In genomic region chrX:136992191-136992965, GRCm38 (mm10) we compare ENCODE assay signal across 8 mouse cellular contexts. TPM values are rescaled to one million over a fixed set of nuclear protein-coding genes. Genes with fewer than 3 reads are reported as not detected.
A peak's percentile ranks its signal among the peaks of the same experiment; 100 is the strongest.
DNase-seq lines count a peak whose midpoint lies in the region; ATAC-seq and TF ChIP-seq lines count a peak whose summit lies in the region.

No protein-coding gene starts in this region.

- H3K9me3 ChIP-seq in heart, embryonic 11.5 days (replicated peaks; ENCODE audit: control insufficient read depth, low read length): no peaks in the 10 kb centered on the region
- H3K9me3 ChIP-seq in midbrain, postnatal 0 days (ENCODE audit: low read length): no peaks in the 10 kb centered on the region

- no peak for DNase-seq in heart, adult 9 months (ENCODE audit: low spot score in 2 of 2)
- DNase-seq in cerebellum, postnatal 36 days: peak; percentile 28 to 41
- peak; percentile 45 for DNase-seq in midbrain, postnatal 0 days (ENCODE audit: low spot score)
- DNase-seq in left cerebral cortex, adult 9 months (ENCODE audit: low spot score in 2 of 2): no peak
- no peak for DNase-seq in spleen, postnatal 10 days (ENCODE audit: low spot score in 2 of 2)

- TF ChIP-seq CTCF in midbrain, postnatal 0 days (IDR thresholded peaks at IDR 0.05): no peak

- H3K27ac ChIP-seq in heart, embryonic 11.5 days (ENCODE audit: low read depth, low read length): no peak overlapping the region
- peak overlapping the region; percentile 91 for H3K27ac ChIP-seq in midbrain, postnatal 0 days (ENCODE audit: low read depth, low read length)

- H3K36me3 ChIP-seq in heart, embryonic 11.5 days (ENCODE audit: control insufficient read depth, insufficient read depth, low read length): no peaks in the 10 kb centered on the region
- no peaks in the 10 kb centered on the region for H3K36me3 ChIP-seq in midbrain, postnatal 0 days (ENCODE audit: insufficient read depth, low read length)

- H3K4me3 ChIP-seq in heart, embryonic 11.5 days (ENCODE audit: low read depth, low read length): peak overlapping the region; percentile 36
- H3K4me3 ChIP-seq in midbrain, postnatal 0 days (ENCODE audit: low read depth, low read length): peak overlapping the region; percentile 44

- ATAC-seq in heart, embryonic 11.5 days (replicated peaks; ENCODE audit: insufficient number of reproducible peaks, low FRiP score, low TSS enrichment): no peak
- peak; percentile 53 for ATAC-seq in CD4-positive, CD25-positive, alpha-beta regulatory T cell, adult 4 months
- ATAC-seq in inflammation-experienced regulatory T-cells, adult 6 months: peak; percentile 49
- ATAC-seq in midbrain, postnatal 0 days (ENCODE audit: low FRiP score): peak; percentile 70

- peaks cover 12% of the 10 kb centered on the region for H3K27me3 ChIP-seq in heart, embryonic 11.5 days (ENCODE audit: control insufficient read depth, insufficient read depth, low read length)
- H3K27me3 ChIP-seq in midbrain, postnatal 0 days (ENCODE audit: insufficient read depth, low read length): no peaks in the 10 kb centered on the region

- no peak overlapping the region for H3K9ac ChIP-seq in heart, embryonic 11.5 days (ENCODE audit: low read depth, low read length)
- H3K9ac ChIP-seq in midbrain, postnatal 0 days (replicated peaks; ENCODE audit: low read length, poor library complexity, severe bottlenecking): peak overlapping the region; percentile 61

- peak overlapping the region; percentile 68 for H3K4me2 ChIP-seq in heart, embryonic 11.5 days
- peak overlapping the region; percentile 51 for H3K4me2 ChIP-seq in midbrain, postnatal 0 days (ENCODE audit: low read depth, low read length, poor library complexity, severe bottlenecking)

- WGBS in heart, embryonic 11.5 days (ENCODE audit: insufficient replicate concordance): 21% methylated on average over 19 of the region's 19 CpGs
- 24% methylated on average over 19 of the region's 19 CpGs for WGBS in midbrain, postnatal 0 days

- H3K4me1 ChIP-seq in heart, embryonic 11.5 days (ENCODE audit: control insufficient read depth, insufficient read depth, low read length): no peaks in the 10 kb centered on the region
- H3K4me1 ChIP-seq in midbrain, postnatal 0 days (ENCODE audit: insufficient read depth, low read length): no peaks in the 10 kb centered on the region

RNA-seq across cellular contexts. Expression of gene Zcchc18, which starts 0.6 kb away (rescaled TPM):
- polyA plus RNA-seq in heart, embryonic 11.5 days (2014; fragmentation: Nextera tagmentation; extraction: Ambion mirVana): 4.2 TPM in 2 replicates
- polyA plus RNA-seq in CD4-positive, CD25-positive, alpha-beta regulatory T cell, adult 4 months (2017; shearing (Covaris generic)): 10 to 100 TPM; 45.7 to 49.4 TPM
- polyA plus RNA-seq in inflammation-experienced regulatory T-cells, adult 6 months (2017; shearing (Covaris generic)): 10 to 100 TPM; 51.8 to 54.5 (median 53.6) TPM
- 196 and 224 TPM in 2 replicates for total RNA-seq in midbrain, postnatal 0 days (2014; rRNA removed)
- 602 and 631 TPM in 2 replicates for polyA plus RNA-seq in midbrain, postnatal 0 days (2015; fragmentation: Nextera tagmentation; extraction: Ambion mirVana)

RNA-seq across cellular contexts. Expression of gene Tmsb15b1, which starts 15.7 kb away (rescaled TPM):
- polyA plus RNA-seq in heart, embryonic 11.5 days (2014; fragmentation: Nextera tagmentation; extraction: Ambion mirVana): 12.4 and 13.3 TPM in 2 replicates
- polyA plus RNA-seq in CD4-positive, CD25-positive, alpha-beta regulatory T cell, adult 4 months (2017; shearing (Covaris generic)): 10 to 100 TPM; 24.2 to 27.3 TPM
- 10 to 100 TPM; 22.3 to 36.5 (median 26.2) TPM for polyA plus RNA-seq in inflammation-experienced regulatory T-cells, adult 6 months (2017; shearing (Covaris generic))
- 3.0 and 5.8 TPM in 2 replicates for total RNA-seq in midbrain, postnatal 0 days (2014; rRNA removed)
- polyA plus RNA-seq in midbrain, postnatal 0 days (2015; fragmentation: Nextera tagmentation; extraction: Ambion mirVana): 34.5 and 41.2 TPM in 2 replicates

RNA-seq across cellular contexts. Expression of gene Tmsb15l, which starts 15.7 kb away (rescaled TPM):
- polyA plus RNA-seq in heart, embryonic 11.5 days (2014; fragmentation: Nextera tagmentation; extraction: Ambion mirVana): 1.3 and 4.3 TPM in 2 replicates
- 10 to 100 TPM in 1 of 2 experiments, 1 to 10 TPM in 1; 3.0 to 17.7 TPM for polyA plus RNA-seq in CD4-positive, CD25-positive, alpha-beta regulatory T cell, adult 4 months (2017; shearing (Covaris generic))
- polyA plus RNA-seq in inflammation-experienced regulatory T-cells, adult 6 months (2017; shearing (Covaris generic)): 10 to 100 TPM in 1 of 3 experiments, 1 to 10 TPM in 2; 1.1 to 16.5 (median 2.6) TPM
- 1.9 and 7.9 TPM in 2 replicates for total RNA-seq in midbrain, postnatal 0 days (2014; rRNA removed)
- polyA plus RNA-seq in midbrain, postnatal 0 days (2015; fragmentation: Nextera tagmentation; extraction: Ambion mirVana): 7.5 and 9.5 TPM in 2 replicates

RNA-seq across cellular contexts. Expression of gene Tmsb15b2, which starts 17.1 kb away (rescaled TPM):
- polyA plus RNA-seq in heart, embryonic 11.5 days (2014; fragmentation: Nextera tagmentation; extraction: Ambion mirVana): 11.9 and 22.9 TPM in 2 replicates
- polyA plus RNA-seq in CD4-positive, CD25-positive, alpha-beta regulatory T cell, adult 4 months (2017; shearing (Covaris generic)): 10 to 100 TPM; 12.5 to 78.4 TPM
- polyA plus RNA-seq in inflammation-experienced regulatory T-cells, adult 6 months (2017; shearing (Covaris generic)): 10 to 100 TPM; 45.4 to 72.3 (median 45.6) TPM
- total RNA-seq in midbrain, postnatal 0 days (2014; rRNA removed): 32.3 and 59.5 TPM in 2 replicates
- 69.2 and 73.2 TPM in 2 replicates for polyA plus RNA-seq in midbrain, postnatal 0 days (2015; fragmentation: Nextera tagmentation; extraction: Ambion mirVana)

RNA-seq across cellular contexts. Expression of gene Slc25a53, which starts 45.7 kb away (rescaled TPM):
- 4.9 and 5.5 TPM in 2 replicates for polyA plus RNA-seq in heart, embryonic 11.5 days (2014; fragmentation: Nextera tagmentation; extraction: Ambion mirVana)
- polyA plus RNA-seq in CD4-positive, CD25-positive, alpha-beta regulatory T cell, adult 4 months (2017; shearing (Covaris generic)): 1 to 10 TPM; 5.9 to 9.5 TPM
- 10 to 100 TPM in 1 of 3 experiments, 1 to 10 TPM in 2; 5.3 to 12.8 (median 6.4) TPM for polyA plus RNA-seq in inflammation-experienced regulatory T-cells, adult 6 months (2017; shearing (Covaris generic))
- total RNA-seq in midbrain, postnatal 0 days (2014; rRNA removed): 17.6 and 20.6 TPM in 2 replicates
- polyA plus RNA-seq in midbrain, postnatal 0 days (2015; fragmentation: Nextera tagmentation; extraction: Ambion mirVana): 11.1 and 12.6 TPM in 2 replicates

Comparison
In these comparisons a context has a peak if more than half of its experiments do, and no peak if none do; other contexts are left out.
1. DNase-seq: peak in cerebellum, postnatal 36 days (2 of 2) and midbrain, postnatal 0 days (single experiment); none in heart, adult 9 months (0 of 2), left cerebral cortex, adult 9 months (0 of 2) and spleen, postnatal 10 days (0 of 2).
2. RNA of gene Zcchc18, which starts 0.6 kb away (polyA plus RNA-seq): 602 to 631 TPM in midbrain, postnatal 0 days; 51.8 to 54.5 TPM in inflammation-experienced regulatory T-cells, adult 6 months, 45.7 to 49.4 TPM in CD4-positive, CD25-positive, alpha-beta regulatory T cell, adult 4 months and 4.2 TPM in heart, embryonic 11.5 days; every median in the first group is over 10 times any median in the second.